Mouse (Mus musculus) heart, postnatal 0 days (tissue): ENCODE measurements around the gene Efemp2. TPM values are rescaled to one million over a fixed set of nuclear protein-coding genes. Genes with fewer than 3 reads are reported as not detected.
A peak's percentile ranks its signal among the peaks of the same experiment; 100 is the strongest.

ENCODE experiments used
- ATAC-seq: fragments of 200-750 bp; cut with Nextera tagmentation; 2 replicates; pipeline ENCODE4 v1.8.0; 2017; ENCODE audit warnings: low read depth, moderate number of reproducible peaks, moderate library complexity; ENCODE audit not compliant: insufficient read depth
- DNase-seq: peaks from one replicate; pipeline ENCODE4 v3.0.0-alpha.2; 2016; ENCODE audit warnings: low spot score
- H3K27ac ChIP-seq: fragments of 300-500 bp; sonication (generic); 2 replicates; pipeline ENCODE4 v1.5.1; 2014; ENCODE audit warnings: low read depth, mild to moderate bottlenecking
- H3K27me3 ChIP-seq: fragments of 300-500 bp; sonication (generic); 2 replicates; pipeline ENCODE4 v1.6.1; 2014; ENCODE audit warnings: low read length, mixed read lengths; ENCODE audit not compliant: control insufficient read depth, insufficient read depth
- H3K36me3 ChIP-seq: fragments of 300-500 bp; sonication (generic); replicated peaks from 2 replicates; pipeline ENCODE4 v1.6.1; 2014; ENCODE audit warnings: low read length, mixed read lengths; ENCODE audit not compliant: control insufficient read depth, insufficient read depth
- H3K4me1 ChIP-seq: fragments of 300-500 bp; sonication (generic); 2 replicates; pipeline ENCODE4 v1.6.1; 2014; ENCODE audit warnings: antibody characterized with exemption; ENCODE audit not compliant: control insufficient read depth, insufficient read depth
- H3K4me2 ChIP-seq: fragments of 300-500 bp; sonication (generic); 2 replicates; pipeline ENCODE4 v1.6.1; 2014; ENCODE audit warnings: low read depth, mild to moderate bottlenecking, low read length, moderate library complexity
- H3K4me3 ChIP-seq: fragments of 300-500 bp; sonication (generic); 2 replicates; pipeline ENCODE4 v1.5.1; 2014; ENCODE audit warnings: low read depth, low read length
- H3K9ac ChIP-seq: fragments of 300-500 bp; sonication (generic); replicated peaks from 2 replicates; pipeline ENCODE4 v1.6.1; 2014; ENCODE audit warnings: low read depth, low read length, mixed read lengths
- H3K9me3 ChIP-seq: fragments of 300-500 bp; sonication (generic); replicated peaks from 2 replicates; pipeline ENCODE4 v1.6.1; 2016; ENCODE audit warnings: low read length; ENCODE audit not compliant: control insufficient read depth
- CTCF ChIP-seq: IDR thresholded peaks from 2 replicates; pipeline ENCODE4 v1.5.1; 2016; ENCODE audit warnings: antibody characterized with exemption, control low read depth, low read depth
- EP300 ChIP-seq: IDR thresholded peaks from 2 replicates; pipeline ENCODE4 v1.6.1; 2016; ENCODE audit warnings: antibody characterized with exemption, low read depth
- WGBS: fragments of 180-500 bp; shearing (Covaris S2); extraction: QIAGEN DNeasy Blood & Tissue Kit; methylation state at CpG from one replicate; pipeline ENCODE4 v1.1.7; 2014; 5-methylcytosine and 5-hydroxymethylcytosine counted together
- polyA plus RNA-seq: library from polyadenylated mRNA; unstranded; fragments of >200 nt; fragmentation: Nextera tagmentation; extraction: Ambion mirVana; gene quantifications from 2 replicates; pipeline ENCODE4 v1.2.1, GENCODE M21; 2015
- total RNA-seq: library from RNA; depleted of rRNA; stranded (reverse); fragments of >200 nt; gene quantifications from 2 replicates; pipeline ENCODE4 v1.2.3, GENCODE M21; 2014; ENCODE audit warnings: low replicate concordance

Efemp2 gene
- total and polyA plus RNA-seq, 2 experiments from 2014 or later: 32.2 to 46.8 TPM

- Histone ChIP-seq H3K36me3 (peaks cover 12% of the 10 kb centered on the region), H3K9me3 (no peaks in the 10 kb centered on the region), H3K9ac (peak overlapping the region; percentile 7; the same call in 1 of the 2 replicates), H3K27ac (peak overlapping the region; percentile 61; the same call in 1 of the 2 replicates), H3K4me1 (peaks cover 24% of the 10 kb centered on the region), H3K4me3 (peak overlapping the region; percentile 75), H3K4me2 (peak overlapping the region; percentile 99), H3K27me3 (0 out of 2 replicates have a peak, but pooled peaks cover 1% of the 10 kb centered on the region)
- TF ChIP-seq EP300 (no peak), CTCF (no peak)
- ATAC-seq (no peak), DNase-seq (no peak)
- 67% methylated on average over 12 of the region's 12 CpGs for WGBS
Measured at GRCm38 (mm10) chr19:5455037-5455436, 18.7 kb upstream of the Efemp2 start.

- no peak for TF ChIP-seq EP300
- no peak for TF ChIP-seq CTCF
- H3K9me3 ChIP-seq: no peaks in the 10 kb centered on the region
- peak overlapping the region; percentile 75 for H3K4me3 ChIP-seq
- H3K27ac ChIP-seq: peak overlapping the region; percentile 61
- WGBS: 62% methylated on average over 8 of the region's 8 CpGs
- ATAC-seq (no peak), DNase-seq (no peak)
- H3K9ac ChIP-seq: peak overlapping the region; percentile 89; the same call in 1 of the 2 replicates
- H3K4me1 ChIP-seq: peaks cover 24% of the 10 kb centered on the region
- peak overlapping the region; percentile 99 for H3K4me2 ChIP-seq
- H3K27me3 ChIP-seq: no peaks in the 10 kb centered on the region
- peaks cover 12% of the 10 kb centered on the region for H3K36me3 ChIP-seq
Measured at GRCm38 (mm10) chr19:5455568-5455967, 18.2 kb upstream of the Efemp2 start.

- H3K4me2 ChIP-seq: peak overlapping the region; percentile 99
- whole genome bisulfite sequencing: 2% methylated on average over 26 of the region's 26 CpGs
- DNase-seq: no peak
- H3K27ac ChIP-seq: peak overlapping the region; percentile 98
- TF ChIP-seq EP300 (peak; percentile 68; the same call in 1 of the 2 replicates), CTCF (no peak)
- no peaks in the 10 kb centered on the region for H3K27me3 ChIP-seq
- H3K36me3 ChIP-seq: peaks cover 12% of the 10 kb centered on the region
- H3K4me3 ChIP-seq: peak overlapping the region; percentile 75
- no peaks in the 10 kb centered on the region for H3K9me3 ChIP-seq
- H3K9ac ChIP-seq: peak overlapping the region; percentile 89
- ATAC-seq: peak; percentile 7
- peaks cover 30% of the 10 kb centered on the region for H3K4me1 ChIP-seq
Measured at GRCm38 (mm10) chr19:5456241-5456921, 17.4 kb upstream of the Efemp2 start.

- peak overlapping the region; percentile 75 for H3K4me3 ChIP-seq
- ATAC-seq (peak; percentile 86), DNase-seq (peak; percentile 98)
- no peaks in the 10 kb centered on the region for H3K27me3 ChIP-seq
- peaks cover 15% of the 10 kb centered on the region for H3K36me3 ChIP-seq
- H3K4me2 ChIP-seq: peak overlapping the region; percentile 99
- WGBS: under 1% methylated on average over 68 of the region's 70 CpGs
- H3K4me1 ChIP-seq: peaks cover 31% of the 10 kb centered on the region
- peak overlapping the region; percentile 89 for H3K9ac ChIP-seq
- peak overlapping the region; percentile 98 for H3K27ac ChIP-seq
- H3K9me3 ChIP-seq: no peaks in the 10 kb centered on the region
- no peak for TF ChIP-seq EP300
- peak; percentile 2; the same call in 1 of the 2 replicates for TF ChIP-seq CTCF
Measured at GRCm38 (mm10) chr19:5456922-5457745, 16.6 kb upstream of the Efemp2 start.

GRCm38 (mm10) chr19:5457746-5458442, 15.9 kb upstream of the Efemp2 start, which contains the start of gene Ccdc85b:
Gene Ccdc85b (minus strand): TSS chr19:5457894.
- Histone ChIP-seq H3K27me3 (no peaks in the 10 kb centered on the region), H3K9ac (peak within 1 kb of the TSS; percentile 89), H3K9me3 (no peaks in the 10 kb centered on the region), H3K27ac (peak within 1 kb of the TSS; percentile 98), H3K4me2 (peak within 1 kb of the TSS; percentile 99), H3K4me3 (peak within 1 kb of the TSS; percentile 75), H3K4me1 (peaks cover 31% of the 10 kb centered on the region), H3K36me3 (peaks cover 22% of the 10 kb centered on the region)
- TF ChIP-seq CTCF: no peak
- peak; percentile 39; the same call in 1 of the 2 replicates for TF ChIP-seq EP300
- 14% methylated on average over 14 of the region's 14 CpGs for WGBS
- ATAC-seq (peak; percentile 18), DNase-seq (no peak)
